ENCODE assay signal across 10 mouse cellular contexts in genomic region chr15:84841925-84842821, GRCm38 (mm10). TPM values are rescaled to one million over a fixed set of nuclear protein-coding genes. Genes with fewer than 3 reads are reported as not detected.
DNase-seq lines count a peak whose midpoint lies in the region; ATAC-seq and TF ChIP-seq lines count a peak whose summit lies in the region.
"Had no signal": no experiment of that assay in that cellular context is flagged by ENCODE, and none has a peak within 500 bp of the region (broad histone marks: within the 10 kb centered on the region; RNA-seq: fewer than 3 reads in every experiment).

No protein-coding gene starts in this region.

- TF ChIP-seq CTCF in lung, adult 2 months (IDR thresholded peaks at IDR 0.05; ENCODE audit: insufficient read depth, low read length): no peak

- DNase-seq in lung, adult 2 months: no peak
- DNase-seq in hindbrain, embryonic 10.5 days (ENCODE audit: low spot score): peak; percentile 22
- DNase-seq in mesoderm, embryonic 11.5 days (ENCODE audit: low read depth, low spot score): peak; percentile 67
- no peak for DNase-seq in adrenal gland, adult 8-10 months
- no peak for DNase-seq in urinary bladder, adult 2 months (ENCODE audit: low spot score)
- DNase-seq in urinary bladder, postnatal 14 days (ENCODE audit: low spot score): no peak
- DNase-seq: cerebellum, adult 8-10 months; liver had no signal

- H3K4me3 ChIP-seq in lung, embryonic 16.5 days (ENCODE audit: low read length): no peak overlapping the region
- H3K4me3 ChIP-seq in lung, adult 2 months (replicated peaks; ENCODE audit: extremely low read depth, low read depth, low read length): no peak overlapping the region
- H3K4me3 ChIP-seq in hindbrain, embryonic 10.5 days: 0 out of 2 replicates have a peak overlapping the region, but pooled peaks have one; percentile 14
- H3K4me3 ChIP-seq in stomach, embryonic 15.5 days (replicated peaks): no peak overlapping the region

- ATAC-seq in lung, embryonic 16.5 days (ENCODE audit: low read depth): peak; percentile 26; the same call in 1 of the 2 replicates
- ATAC-seq in stomach, embryonic 15.5 days (ENCODE audit: insufficient read depth, low FRiP score, low read depth): no peak

- H3K27ac ChIP-seq in lung, embryonic 16.5 days (ENCODE audit: low read length): no peak overlapping the region
- peak overlapping the region; percentile 56 for H3K27ac ChIP-seq in hindbrain, embryonic 10.5 days
- H3K27ac ChIP-seq in stomach, embryonic 15.5 days: no peak overlapping the region; the same call in 1 of the 2 replicates

- no peaks in the 10 kb centered on the region for H3K36me3 ChIP-seq in lung, embryonic 16.5 days (ENCODE audit: control insufficient read depth, insufficient read depth, low read length)
- H3K36me3 ChIP-seq in hindbrain, embryonic 10.5 days: peaks cover 41% of the 10 kb centered on the region
- no peaks in the 10 kb centered on the region for H3K36me3 ChIP-seq in stomach, embryonic 15.5 days

- no peak overlapping the region for H3K9ac ChIP-seq in lung, embryonic 16.5 days (ENCODE audit: low read length)
- no peak overlapping the region for H3K9ac ChIP-seq in stomach, embryonic 15.5 days

- H3K9me3 ChIP-seq in lung, embryonic 16.5 days (ENCODE audit: control insufficient read depth, low read length): no peaks in the 10 kb centered on the region
- H3K9me3 ChIP-seq in hindbrain, embryonic 10.5 days: no peaks in the 10 kb centered on the region
- H3K9me3 ChIP-seq in stomach, embryonic 15.5 days: no peaks in the 10 kb centered on the region

- no peak overlapping the region for H3K4me2 ChIP-seq in lung, embryonic 16.5 days (ENCODE audit: low read depth, low read length)
- H3K4me2 ChIP-seq in stomach, embryonic 15.5 days: peak overlapping the region; percentile 23

- H3K27me3 ChIP-seq in lung, embryonic 16.5 days (ENCODE audit: control insufficient read depth, insufficient read depth, low read depth, low read length): no peaks in the 10 kb centered on the region
- H3K27me3 ChIP-seq in hindbrain, embryonic 10.5 days (ENCODE audit: insufficient read depth, poor library complexity, severe bottlenecking): no peaks in the 10 kb centered on the region
- no peaks in the 10 kb centered on the region for H3K27me3 ChIP-seq in stomach, embryonic 15.5 days (replicated peaks)

- no peak for TF ChIP-seq POLR2A in lung, adult 2 months (IDR thresholded peaks at IDR 0.05; ENCODE audit: borderline replicate concordance, extremely low read depth, low read depth, low read length)

- peaks cover 13% of the 10 kb centered on the region for H3K4me1 ChIP-seq in lung, embryonic 16.5 days (replicated peaks; ENCODE audit: control insufficient read depth, insufficient read depth, low read length)
- no peaks in the 10 kb centered on the region for H3K4me1 ChIP-seq in lung, adult 2 months (ENCODE audit: control insufficient read depth, insufficient read depth, low read length)
- H3K4me1 ChIP-seq in hindbrain, embryonic 10.5 days (replicated peaks): peaks cover 74% of the 10 kb centered on the region
- H3K4me1 ChIP-seq in stomach, embryonic 15.5 days: peaks cover 19% of the 10 kb centered on the region

- WGBS in lung, embryonic 16.5 days: 15% methylated on average over 19 of the region's 19 CpGs
- WGBS in lung, adult 2 months: 26% methylated on average over 19 of the region's 19 CpGs
- 40% methylated on average over 19 of the region's 19 CpGs for WGBS in hindbrain, embryonic 10.5 days
- WGBS in stomach, embryonic 15.5 days: 19% methylated on average over 19 of the region's 19 CpGs

RNA-seq across cellular contexts. Expression of gene Phf21b, which starts 13.7 kb away (rescaled TPM):
- polyA plus RNA-seq in lung, embryonic 16.5 days (2015; fragmentation: Nextera tagmentation; extraction: Ambion mirVana): 0.11 and 0.55 TPM in 2 replicates
- polyA plus RNA-seq in lung, adult 2 months (2012; rRNA removed): 2.2 and 2.6 TPM in 2 replicates
- polyA plus RNA-seq in hindbrain, embryonic 10.5 days (2016; fragmentation: Nextera tagmentation; extraction: Ambion mirVana): 10.7 and 30.8 TPM in 2 replicates
- 0.58 and 0.65 TPM in 2 replicates for polyA plus RNA-seq in stomach, embryonic 15.5 days (2015; fragmentation: Nextera tagmentation; extraction: Ambion mirVana)
- 1 to 10 TPM; 4.4 to 5.7 (median 4.9) TPM for total RNA-seq in adrenal gland, adult 8-10 months (2022)
- polyA plus RNA-seq in urinary bladder, adult 2 months (2012; rRNA removed): 1.9 and 3.9 TPM in 2 replicates

Comparison
In these comparisons a context has a peak if more than half of its experiments do, and no peak if none do; other contexts are left out.
1. DNase-seq: peak in hindbrain, embryonic 10.5 days (single experiment) and mesoderm, embryonic 11.5 days (single experiment); none in lung, adult 2 months (single experiment), adrenal gland, adult 8-10 months (single experiment), urinary bladder, adult 2 months (single experiment) and urinary bladder, postnatal 14 days (single experiment).